Mouse (Mus musculus) lung, postnatal 0 days (tissue): Measurements from ENCODE around the gene Pcnp. TPM values are rescaled to one million over a fixed set of nuclear protein-coding genes. Genes with fewer than 3 reads are reported as not detected.

Experiments used
- ATAC-seq: fragments of 200-750 bp; cut with Nextera tagmentation; 2 replicates; pipeline ENCODE4 v1.8.0; 2017; ENCODE audit warnings: moderate library complexity
- DNase-seq: peaks from one replicate; pipeline ENCODE4 v3.0.0-alpha.2; 2016; ENCODE audit warnings: low spot score
- H3K27ac ChIP-seq: fragments of 300-500 bp; sonication (generic); 2 replicates; pipeline ENCODE4 v1.5.1; 2014; ENCODE audit warnings: antibody characterized with exemption, mild to moderate bottlenecking, low read length, mixed read lengths
- H3K27me3 ChIP-seq: fragments of 300-500 bp; sonication (generic); replicated peaks from 2 replicates; pipeline ENCODE4 v1.6.1; 2014; ENCODE audit warnings: low read length, mixed read lengths; ENCODE audit not compliant: insufficient read depth
- H3K36me3 ChIP-seq: fragments of 300-500 bp; sonication (generic); 2 replicates; pipeline ENCODE4 v1.6.1; 2014; ENCODE audit warnings: low read length, mixed read lengths; ENCODE audit not compliant: insufficient read depth
- H3K4me1 ChIP-seq: fragments of 300-500 bp; sonication (generic); 2 replicates; pipeline ENCODE4 v1.6.1; 2014; ENCODE audit warnings: antibody characterized with exemption, low read depth, low read length, mixed read lengths; ENCODE audit not compliant: insufficient read depth
- H3K4me2 ChIP-seq: fragments of 300-500 bp; sonication (generic); replicated peaks from 2 replicates; pipeline ENCODE4 v1.6.1; 2014; ENCODE audit warnings: low read depth, mild to moderate bottlenecking, low read length, moderate library complexity, mixed read lengths
- H3K4me3 ChIP-seq: fragments of 300-500 bp; sonication (generic); 2 replicates; pipeline ENCODE4 v1.5.1; 2014; ENCODE audit warnings: low read depth, low read length
- H3K9ac ChIP-seq: fragments of 300-500 bp; sonication (generic); replicated peaks from 2 replicates; pipeline ENCODE4 v1.6.1; 2014; ENCODE audit warnings: low read depth, mild to moderate bottlenecking
- H3K9me3 ChIP-seq: fragments of 300-500 bp; sonication (generic); 2 replicates; pipeline ENCODE4 v1.6.1; 2016; ENCODE audit warnings: low read length, mixed read lengths
- CTCF ChIP-seq: IDR thresholded peaks from 2 replicates; pipeline ENCODE4 v1.5.1; 2016; ENCODE audit warnings: antibody characterized with exemption, mild to moderate bottlenecking
- EP300 ChIP-seq: IDR thresholded peaks from 2 replicates; pipeline ENCODE4 v1.6.1; 2016; ENCODE audit warnings: antibody characterized with exemption, mild to moderate bottlenecking, control low read depth
- WGBS: fragments of 180-500 bp; shearing (Covaris S2); extraction: QIAGEN DNeasy Blood & Tissue Kit; methylation state at CpG from one replicate; pipeline ENCODE4 v1.1.7; 2014; 5-methylcytosine and 5-hydroxymethylcytosine counted together
- polyA plus RNA-seq: library from polyadenylated mRNA; unstranded; fragments of >200 nt; fragmentation: Nextera tagmentation; extraction: Ambion mirVana; gene quantifications from 2 replicates; pipeline ENCODE4 v1.2.1, GENCODE M21; 2015

Pcnp gene
- polyA plus RNA-seq, 1 experiment from 2014 or later, result 166 TPM

- Histone ChIP-seq H3K27me3 (no peaks in the 10 kb centered on the region), H3K4me1 (no peaks in the 10 kb centered on the region; the same call in 1 of the 2 replicates), H3K4me2 (no peak overlapping the region), H3K36me3 (no peaks in the 10 kb centered on the region), H3K4me3 (no peak overlapping the region), H3K9me3 (no peaks in the 10 kb centered on the region), H3K9ac (no peak overlapping the region), H3K27ac (no peak overlapping the region)
- ATAC-seq (no peak), DNase-seq (no peak)
- 66% methylated on average over 6 of the region's 6 CpGs for WGBS
- no peak for TF ChIP-seq EP300
- TF ChIP-seq CTCF, result no peak
Observed at GRCm38 (mm10) chr16:56072533-56072932, 43.0 kb upstream of the Pcnp start.

GRCm38 (mm10) chr16:56071317-56072232 is 42.0 kb upstream of the Pcnp start:
- 37% methylated on average over 5 of the region's 5 CpGs for WGBS
- H3K27me3 ChIP-seq, result no peaks in the 10 kb centered on the region
- H3K9me3 ChIP-seq, result no peaks in the 10 kb centered on the region
- no peak overlapping the region for H3K9ac ChIP-seq
- TF ChIP-seq CTCF (no peak), EP300 (no peak)
- no peaks in the 10 kb centered on the region; the same call in 1 of the 2 replicates for H3K4me1 ChIP-seq
- ATAC-seq (peak; percentile 5; the same call in 1 of the 2 replicates), DNase-seq (no peak)
- H3K36me3 ChIP-seq, result no peaks in the 10 kb centered on the region
- H3K27ac ChIP-seq, result no peak overlapping the region
- no peak overlapping the region for H3K4me2 ChIP-seq
- H3K4me3 ChIP-seq, result no peak overlapping the region

- H3K9me3 ChIP-seq, result no peaks in the 10 kb centered on the region
- H3K4me2 ChIP-seq, result no peak overlapping the region
- no peak overlapping the region for H3K27ac ChIP-seq
- DNase-seq (no peak), ATAC-seq (no peak)
- no peaks in the 10 kb centered on the region for H3K4me1 ChIP-seq
- no peaks in the 10 kb centered on the region for H3K27me3 ChIP-seq
- H3K9ac ChIP-seq, result no peak overlapping the region
- H3K4me3 ChIP-seq, result no peak overlapping the region
- H3K36me3 ChIP-seq, result no peaks in the 10 kb centered on the region
- TF ChIP-seq EP300, result no peak
- no peak for TF ChIP-seq CTCF
- 88% methylated on average over 6 of the region's 6 CpGs for WGBS
Observed at GRCm38 (mm10) chr16:56068523-56069070, 39.1 kb upstream of the Pcnp start.

GRCm38 (mm10) chr16:56066113-56066512 is 36.6 kb upstream of the Pcnp start:
- Histone ChIP-seq H3K4me3 (no peak overlapping the region), H3K4me1 (no peaks in the 10 kb centered on the region), H3K27ac (no peak overlapping the region), H3K9me3 (no peaks in the 10 kb centered on the region), H3K4me2 (no peak overlapping the region), H3K36me3 (no peaks in the 10 kb centered on the region), H3K9ac (no peak overlapping the region), H3K27me3 (no peaks in the 10 kb centered on the region)
- WGBS, result 50% methylated on average over 8 of the region's 8 CpGs
- no peak for TF ChIP-seq CTCF
- TF ChIP-seq EP300, result no peak
- DNase-seq, result no peak
- no peak for ATAC-seq

GRCm38 (mm10) chr16:56064334-56064990 is 34.9 kb upstream of the Pcnp start:
- peak; percentile 85 for TF ChIP-seq CTCF
- no peak for TF ChIP-seq EP300
- ATAC-seq, result peak; percentile 95
- no peak overlapping the region for H3K27ac ChIP-seq
- peak overlapping the region; percentile 41 for H3K4me3 ChIP-seq
- no peak overlapping the region for H3K9ac ChIP-seq
- no peaks in the 10 kb centered on the region for H3K27me3 ChIP-seq
- no peaks in the 10 kb centered on the region for H3K4me1 ChIP-seq
- no peaks in the 10 kb centered on the region for H3K36me3 ChIP-seq
- DNase-seq, result peak; percentile 94
- H3K4me2 ChIP-seq, result peak overlapping the region; percentile 56
- 5% methylated on average over 20 of the region's 20 CpGs for WGBS
- no peaks in the 10 kb centered on the region for H3K9me3 ChIP-seq

- no peak for DNase-seq
- WGBS, result 60% methylated on average over 11 of the region's 11 CpGs
- Histone ChIP-seq H3K4me3 (no peak overlapping the region), H3K27me3 (no peaks in the 10 kb centered on the region), H3K27ac (no peak overlapping the region), H3K36me3 (no peaks in the 10 kb centered on the region), H3K4me1 (no peaks in the 10 kb centered on the region), H3K9ac (no peak overlapping the region), H3K4me2 (no peak overlapping the region), H3K9me3 (no peaks in the 10 kb centered on the region)
- TF ChIP-seq EP300 (no peak), CTCF (no peak)
- no peak for ATAC-seq
Observed at GRCm38 (mm10) chr16:56062981-56063380, 33.4 kb upstream of the Pcnp start.
